Mouse (Mus musculus) naive thymus-derived CD4-positive, alpha-beta T cell, adult 2 months (primary cell): Measurements from ENCODE around the gene Naa16.

Experiments used
- DNase-seq: peaks from one replicate; pipeline ENCODE4 v3.0.0-alpha.2; 2011; ENCODE audit warnings: low read depth

Gene Naa16

GRCm38 (mm10) chr14:79298314-79298992, 92.1 kb downstream of the Naa16 start:
- DNase-seq = peak; percentile 54

GRCm38 (mm10) chr14:79296836-79297235, 93.7 kb downstream of the Naa16 start:
- peak; percentile 47 for DNase-seq

GRCm38 (mm10) chr14:79296201-79296600, 94.4 kb downstream of the Naa16 start:
- DNase-seq = peak; percentile 57

GRCm38 (mm10) chr14:79295579-79295978, 95.0 kb downstream of the Naa16 start:
- peak; percentile 67 for DNase-seq

- peak; percentile 34 for DNase-seq
These were observed 95.6 kb downstream of the Naa16 start for GRCm38 (mm10) chr14:79294950-79295349.

- peak; percentile 62 for DNase-seq
These were observed 96.3 kb downstream of the Naa16 start for GRCm38 (mm10) chr14:79294051-79294814.

- DNase-seq = peak; percentile 88
These were observed 97.3 kb downstream of the Naa16 start for GRCm38 (mm10) chr14:79293119-79293780.

- DNase-seq = no peak
These were observed 98.9 kb downstream of the Naa16 start for GRCm38 (mm10) chr14:79291629-79292028.

GRCm38 (mm10) chr14:79290683-79291425, 99.7 kb downstream of the Naa16 start:
- peak; percentile 50 for DNase-seq

GRCm38 (mm10) chr14:79289909-79290308, 100.7 kb downstream of the Naa16 start:
- no peak for DNase-seq

- DNase-seq = peak; percentile 78
These were observed 102.3 kb downstream of the Naa16 start for GRCm38 (mm10) chr14:79288280-79288679.

GRCm38 (mm10) chr14:79287251-79287863, 103.2 kb downstream of the Naa16 start:
- DNase-seq = no peak

GRCm38 (mm10) chr14:79285549-79285948, 105.0 kb downstream of the Naa16 start:
- no peak for DNase-seq

- no peak for DNase-seq
These were observed 106.0 kb downstream of the Naa16 start for GRCm38 (mm10) chr14:79284616-79285015.

- no peak for DNase-seq
These were observed 106.6 kb downstream of the Naa16 start for GRCm38 (mm10) chr14:79283952-79284351.

GRCm38 (mm10) chr14:79281894-79282553, 108.6 kb downstream of the Naa16 start:
- DNase-seq = no peak

- DNase-seq = peak; percentile 64
These were observed 110.1 kb downstream of the Naa16 start for GRCm38 (mm10) chr14:79280456-79280855.

GRCm38 (mm10) chr14:79279494-79279893, 111.1 kb downstream of the Naa16 start:
- no peak for DNase-seq

- no peak for DNase-seq
These were observed 111.7 kb downstream of the Naa16 start for GRCm38 (mm10) chr14:79278927-79279326.

- DNase-seq = no peak
These were observed 112.7 kb downstream of the Naa16 start for GRCm38 (mm10) chr14:79277922-79278321.

GRCm38 (mm10) chr14:79275870-79276395, 114.6 kb downstream of the Naa16 start:
- no peak for DNase-seq
